Mouse (Mus musculus) liver, embryonic 12.5 days (tissue): ENCODE results near the gene Elk4. TPM values are rescaled to one million over a fixed set of nuclear protein-coding genes. Genes with fewer than 3 reads are reported as not detected.

Experiments
- ATAC-seq: fragments of 200-750 bp; cut with Nextera tagmentation; 2 replicates; pipeline ENCODE4 v1.8.0; 2017; ENCODE audit warnings: moderate number of reproducible peaks, mild to moderate bottlenecking, moderate library complexity
- H3K27ac ChIP-seq: fragments of 300-500 bp; sonication (generic); 2 replicates; pipeline ENCODE4 v1.5.1; 2016; ENCODE audit warnings: mild to moderate bottlenecking
- H3K27me3 ChIP-seq: fragments of 300-500 bp; sonication (generic); replicated peaks from 2 replicates; pipeline ENCODE4 v1.6.1; 2016; ENCODE audit warnings: mild to moderate bottlenecking, moderate library complexity
- H3K36me3 ChIP-seq: fragments of 300-500 bp; sonication (generic); 2 replicates; pipeline ENCODE4 v1.6.1; 2016; ENCODE audit warnings: mild to moderate bottlenecking, moderate library complexity
- H3K4me1 ChIP-seq: fragments of 300-500 bp; sonication (generic); 2 replicates; pipeline ENCODE4 v1.6.1; 2016
- H3K4me2 ChIP-seq: fragments of 300-500 bp; sonication (generic); 2 replicates; pipeline ENCODE4 v1.6.1; 2016; ENCODE audit warnings: mild to moderate bottlenecking, moderate library complexity
- H3K4me3 ChIP-seq: fragments of 300-500 bp; sonication (generic); 2 replicates; pipeline ENCODE4 v1.5.1; 2016; ENCODE audit warnings: mild to moderate bottlenecking, moderate library complexity
- H3K9ac ChIP-seq: fragments of 300-500 bp; sonication (generic); 2 replicates; pipeline ENCODE4 v1.6.1; 2016; ENCODE audit warnings: mild to moderate bottlenecking, moderate library complexity
- H3K9me3 ChIP-seq: fragments of 300-500 bp; sonication (generic); replicated peaks from 2 replicates; pipeline ENCODE4 v1.6.1; 2016; ENCODE audit warnings: mild to moderate bottlenecking, moderate library complexity
- WGBS: fragments of 180-500 bp; shearing (Covaris S2); methylation state at CpG from one replicate; pipeline ENCODE4 v1.1.7; 2016; ENCODE audit not compliant: insufficient replicate concordance; 5-methylcytosine and 5-hydroxymethylcytosine counted together
- polyA plus RNA-seq: library from polyadenylated mRNA; unstranded; fragments of >200 nt; fragmentation: Nextera tagmentation; extraction: Ambion mirVana; gene quantifications from 2 replicates; pipeline ENCODE4 v1.2.1, GENCODE M21; 2016

Elk4 gene
- 14.4 and 16.4 TPM in 2 replicates for polyA plus RNA-seq

DNA sequence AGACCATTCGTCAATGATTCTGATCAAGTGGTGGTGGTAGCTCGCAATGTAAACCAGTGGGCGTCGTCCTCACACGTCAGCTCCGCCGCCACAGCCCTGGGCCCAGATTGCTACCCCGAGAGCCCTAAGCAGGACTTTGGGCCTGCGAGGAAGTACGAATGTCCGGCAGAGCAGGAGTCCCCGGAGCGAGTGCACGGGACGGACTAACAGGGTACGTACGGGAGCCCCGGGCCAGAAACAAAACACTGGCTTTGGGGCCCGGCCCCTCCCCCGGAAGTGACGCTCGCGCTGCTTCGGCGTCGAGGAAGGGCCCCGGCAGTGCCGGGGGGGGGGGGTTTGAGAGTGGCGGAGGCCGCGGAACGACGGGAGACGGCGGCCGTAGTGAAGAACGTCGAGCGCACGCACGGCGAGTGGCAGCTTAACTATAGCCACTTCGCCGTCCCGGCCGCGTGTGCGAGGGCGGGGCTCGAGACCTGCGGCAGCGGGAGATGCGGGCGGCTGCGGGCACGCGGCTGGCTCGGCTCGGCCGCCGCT, at the start of gene Elk4:
Gene Elk4 (plus strand): TSS at position 326 of the 534 bp plus-strand sequence.
- Histone ChIP-seq H3K36me3 (no peaks in the 10 kb centered on the region), H3K9me3 (no peaks in the 10 kb centered on the region), H3K27me3 (no peaks in the 10 kb centered on the region), H3K27ac (peak within 1 kb of the TSS; percentile 98), H3K4me3 (peak within 1 kb of the TSS; percentile 89), H3K4me2 (peak within 1 kb of the TSS; percentile 88), H3K9ac (peak within 1 kb of the TSS; percentile 95), H3K4me1 (peaks cover 53% of the 10 kb centered on the region)
- peak; percentile 84 for ATAC-seq
- under 1% methylated on average over 53 of the region's 61 CpGs for WGBS

DNA sequence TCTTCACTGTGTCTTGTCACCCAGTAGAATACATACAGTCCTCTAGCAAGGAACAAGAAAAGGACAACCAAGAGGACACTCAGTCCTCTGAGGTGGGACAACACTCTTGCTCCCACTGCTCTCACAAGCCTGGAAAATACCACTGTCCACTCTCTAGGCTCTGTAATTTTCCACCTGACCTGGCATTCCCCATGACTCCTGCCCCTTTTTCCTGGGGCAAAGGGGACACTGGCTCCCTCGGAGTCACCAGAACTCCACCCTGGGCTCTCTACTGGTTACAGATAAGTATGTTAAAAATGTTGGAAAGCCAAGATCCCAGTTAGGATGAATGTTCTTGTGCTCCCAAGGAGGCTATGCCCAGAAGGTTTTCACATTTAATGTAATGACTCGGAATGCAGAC, 46.4 kb upstream of the Elk4 start:
- Histone ChIP-seq H3K4me2 (no peak overlapping the region), H3K27ac (no peak overlapping the region), H3K9ac (no peak overlapping the region), H3K36me3 (no peaks in the 10 kb centered on the region), H3K4me3 (no peak overlapping the region), H3K9me3 (no peaks in the 10 kb centered on the region), H3K4me1 (peaks cover 15% of the 10 kb centered on the region), H3K27me3 (peaks cover 78% of the 10 kb centered on the region)
- no peak for ATAC-seq
- WGBS = 55% methylated on average over 2 of the region's 2 CpGs

DNA sequence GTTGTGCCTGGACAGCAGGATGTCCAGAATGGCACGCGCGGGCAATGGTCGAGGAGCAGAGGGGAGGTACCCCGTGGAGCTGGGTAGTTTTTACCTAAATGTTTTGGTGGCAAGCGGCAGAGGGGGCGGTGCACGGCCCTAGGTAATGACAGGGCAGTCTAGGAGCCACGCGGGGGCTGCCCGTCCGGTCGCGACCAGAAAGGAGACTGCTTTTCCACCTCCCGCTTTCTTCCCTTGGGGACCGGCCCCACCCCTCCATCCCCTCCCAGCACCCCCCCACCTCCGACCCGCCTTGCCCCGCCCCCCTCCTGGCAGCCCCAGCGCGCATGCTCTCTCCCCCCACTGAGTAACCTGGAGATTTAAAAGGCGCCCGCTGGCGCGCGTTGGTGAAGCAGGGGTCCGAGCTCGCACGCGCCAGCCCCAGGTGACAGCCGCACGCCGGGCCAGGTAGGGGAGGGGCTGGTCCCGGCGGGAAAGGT, 44.8 kb upstream of the Elk4 start, which contains the start of gene Slc45a3:
Gene Slc45a3 (plus strand): TSS at position 362 of the 479 bp plus-strand sequence.
- peaks cover 84% of the 10 kb centered on the region for H3K27me3 ChIP-seq

DNA sequence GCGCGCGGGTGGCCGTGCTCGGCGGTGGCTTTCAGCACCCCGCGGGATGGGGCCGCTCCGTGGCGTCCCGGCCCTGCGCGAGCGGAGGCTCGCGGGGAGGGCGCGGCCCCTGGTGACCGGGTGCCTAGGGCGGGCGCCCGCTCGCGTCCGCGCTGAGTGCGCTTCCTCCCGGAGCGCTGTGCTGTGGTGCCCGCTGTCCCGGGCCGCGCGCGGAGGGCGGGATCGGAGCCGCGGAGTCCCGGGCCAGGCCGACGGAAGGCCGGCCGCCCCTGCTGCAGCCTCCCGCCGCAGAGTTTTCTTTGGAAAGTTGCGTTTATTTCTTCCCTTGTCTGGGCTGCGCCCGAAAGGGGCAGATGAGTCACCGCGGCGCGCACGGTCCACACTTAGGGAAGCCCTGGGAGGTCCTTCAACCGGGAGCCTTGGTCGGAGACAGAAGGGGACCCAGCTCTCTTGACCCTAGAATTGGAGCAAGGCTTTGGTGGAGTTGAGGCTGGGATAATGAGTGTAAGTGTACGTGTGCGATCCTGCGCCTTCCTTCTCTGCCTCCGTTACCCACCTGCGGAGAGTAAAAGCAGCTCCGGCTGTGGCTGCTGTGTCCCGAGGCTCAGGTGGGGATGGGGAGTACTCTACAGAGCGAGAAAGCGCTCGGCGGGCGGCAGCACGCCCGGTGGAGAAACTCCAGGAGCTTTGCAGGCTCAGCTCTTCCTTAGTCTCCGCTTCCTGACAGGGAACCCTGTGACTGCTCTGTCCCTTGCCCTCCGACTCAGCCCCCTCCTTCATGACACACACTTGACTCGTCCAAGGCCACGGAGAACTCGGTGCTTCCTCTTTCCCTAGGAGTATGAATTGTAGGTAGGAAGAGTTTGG, 44.1 kb upstream of the Elk4 start:
- 4% methylated on average over 76 of the region's 76 CpGs for WGBS
- Histone ChIP-seq H3K4me1 (peaks cover 15% of the 10 kb centered on the region), H3K4me2 (peak overlapping the region; percentile 85), H3K27me3 (peaks cover 84% of the 10 kb centered on the region), H3K27ac (no peak overlapping the region), H3K9ac (peak overlapping the region; percentile 59), H3K9me3 (no peaks in the 10 kb centered on the region), H3K36me3 (no peaks in the 10 kb centered on the region), H3K4me3 (peak overlapping the region; percentile 63)
- peak; percentile 48 for ATAC-seq

More for the DNA sequence above, 44.8 kb upstream of the Elk4 start, which contains the start of gene Slc45a3:
- no peak within 1 kb of the TSS for H3K27ac ChIP-seq
- H3K4me1 ChIP-seq = peaks cover 15% of the 10 kb centered on the region
- H3K9ac ChIP-seq = peak within 1 kb of the TSS; percentile 59
- H3K36me3 ChIP-seq = no peaks in the 10 kb centered on the region
- ATAC-seq = peak; percentile 24
- peak within 1 kb of the TSS; percentile 63 for H3K4me3 ChIP-seq
- H3K4me2 ChIP-seq = peak within 1 kb of the TSS; percentile 85
- WGBS = 1% methylated on average over 28 of the region's 35 CpGs
- H3K9me3 ChIP-seq = no peaks in the 10 kb centered on the region

DNA sequence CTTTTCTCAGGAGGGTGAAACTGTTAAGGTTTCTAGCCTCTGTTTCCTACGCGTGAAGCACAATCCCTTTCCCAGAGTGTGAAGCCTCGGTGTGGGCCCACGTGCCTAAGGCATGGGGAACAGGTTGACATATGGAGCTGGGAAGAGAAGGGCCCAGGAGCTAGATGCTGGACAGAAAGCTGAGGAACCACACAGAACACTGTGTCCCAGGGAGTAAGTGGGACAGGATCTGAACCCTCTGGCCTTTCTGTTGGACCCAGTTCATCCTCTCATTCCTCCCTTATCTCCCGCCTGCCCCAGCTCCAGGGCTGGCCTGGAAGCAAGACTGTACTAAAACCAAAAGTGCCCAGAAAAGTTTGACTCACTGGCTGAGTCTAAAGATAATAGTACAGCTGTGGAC, 43.3 kb upstream of the Elk4 start:
- Histone ChIP-seq H3K4me1 (peaks cover 15% of the 10 kb centered on the region), H3K27me3 (peaks cover 90% of the 10 kb centered on the region), H3K27ac (no peak overlapping the region), H3K9me3 (no peaks in the 10 kb centered on the region), H3K9ac (no peak overlapping the region), H3K4me2 (peak overlapping the region; percentile 85), H3K36me3 (no peaks in the 10 kb centered on the region), H3K4me3 (peak overlapping the region; percentile 63; the same call in 1 of the 2 replicates)
- WGBS = 21% methylated on average over 5 of the region's 5 CpGs
- no peak for ATAC-seq

DNA sequence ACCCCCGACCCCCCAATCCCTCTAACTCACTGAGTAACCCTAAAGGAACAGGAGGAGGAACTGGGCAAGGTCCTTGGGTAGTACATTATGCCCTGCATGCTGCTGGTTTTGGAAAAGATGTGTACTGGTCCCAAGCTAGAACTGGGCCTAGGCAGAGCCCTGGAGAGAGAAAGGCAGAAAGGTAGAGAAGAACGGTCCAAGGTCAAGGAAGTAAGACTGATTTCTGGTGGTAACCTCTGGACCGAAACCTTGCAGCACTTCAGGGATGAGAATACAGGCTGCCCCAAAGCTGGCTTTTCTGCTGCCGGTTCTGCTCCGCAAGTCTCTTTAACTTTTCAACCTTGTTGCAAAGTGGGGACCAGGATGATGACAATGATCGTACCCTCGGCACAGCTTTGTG, 42.8 kb upstream of the Elk4 start:
- no peak for ATAC-seq
- Histone ChIP-seq H3K9ac (no peak overlapping the region), H3K27me3 (peaks cover 92% of the 10 kb centered on the region), H3K4me3 (no peak overlapping the region), H3K4me2 (no peak overlapping the region), H3K4me1 (peaks cover 15% of the 10 kb centered on the region), H3K27ac (no peak overlapping the region), H3K36me3 (no peaks in the 10 kb centered on the region), H3K9me3 (no peaks in the 10 kb centered on the region)
- 52% methylated on average over 7 of the region's 7 CpGs for WGBS

DNA sequence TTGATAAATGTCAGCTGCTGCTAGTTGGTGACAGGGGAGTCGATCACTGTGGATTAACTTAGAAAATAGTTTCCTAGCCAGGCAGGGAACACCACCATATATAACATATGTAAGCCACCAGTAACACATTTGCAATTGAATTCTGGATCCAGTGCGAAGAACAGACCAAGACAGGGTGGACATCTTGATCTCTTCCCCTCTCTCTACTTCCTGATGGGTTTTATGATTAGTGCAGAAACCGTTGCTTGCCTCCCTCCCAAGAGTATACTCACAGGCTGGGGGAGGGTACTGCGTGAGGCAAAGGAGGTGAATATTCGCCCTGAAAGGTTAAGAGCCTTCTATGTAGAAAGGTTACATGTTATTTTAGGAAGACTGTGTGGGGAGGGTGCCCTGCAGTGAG, 41.6 kb upstream of the Elk4 start:
- WGBS = 20% methylated on average over 5 of the region's 5 CpGs
- H3K9me3 ChIP-seq = no peaks in the 10 kb centered on the region
- H3K4me2 ChIP-seq = no peak overlapping the region
- H3K4me1 ChIP-seq = peaks cover 27% of the 10 kb centered on the region
- H3K36me3 ChIP-seq = no peaks in the 10 kb centered on the region
- no peak overlapping the region for H3K27ac ChIP-seq
- H3K27me3 ChIP-seq = peaks cover 88% of the 10 kb centered on the region
- H3K4me3 ChIP-seq = no peak overlapping the region
- ATAC-seq = no peak
- no peak overlapping the region for H3K9ac ChIP-seq

DNA sequence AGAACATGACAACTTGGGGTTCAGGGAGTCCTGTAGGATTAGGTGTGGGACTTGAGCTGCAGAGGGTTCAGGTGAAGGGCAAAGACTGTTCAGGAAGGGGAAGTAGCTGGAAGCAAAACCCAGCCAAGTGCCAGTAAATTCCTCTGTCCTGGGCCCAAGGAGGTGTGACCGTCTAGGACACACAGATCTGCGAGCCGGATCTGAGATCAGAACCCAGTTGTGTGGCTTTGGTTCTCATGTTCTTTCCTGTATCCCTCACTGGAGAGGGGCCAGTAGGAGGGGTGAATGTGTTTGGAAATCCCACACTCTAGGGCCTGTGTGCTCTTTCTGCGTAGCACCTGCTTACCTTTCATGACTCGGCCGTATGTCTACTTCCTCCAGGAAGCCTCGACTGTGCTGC, 40.1 kb upstream of the Elk4 start:
- Histone ChIP-seq H3K4me1 (peaks cover 42% of the 10 kb centered on the region), H3K36me3 (no peaks in the 10 kb centered on the region), H3K9me3 (no peaks in the 10 kb centered on the region), H3K4me2 (no peak overlapping the region), H3K9ac (no peak overlapping the region), H3K27ac (no peak overlapping the region), H3K4me3 (no peak overlapping the region), H3K27me3 (peaks cover 79% of the 10 kb centered on the region)
- no peak for ATAC-seq
- WGBS = 54% methylated on average over 7 of the region's 7 CpGs

DNA sequence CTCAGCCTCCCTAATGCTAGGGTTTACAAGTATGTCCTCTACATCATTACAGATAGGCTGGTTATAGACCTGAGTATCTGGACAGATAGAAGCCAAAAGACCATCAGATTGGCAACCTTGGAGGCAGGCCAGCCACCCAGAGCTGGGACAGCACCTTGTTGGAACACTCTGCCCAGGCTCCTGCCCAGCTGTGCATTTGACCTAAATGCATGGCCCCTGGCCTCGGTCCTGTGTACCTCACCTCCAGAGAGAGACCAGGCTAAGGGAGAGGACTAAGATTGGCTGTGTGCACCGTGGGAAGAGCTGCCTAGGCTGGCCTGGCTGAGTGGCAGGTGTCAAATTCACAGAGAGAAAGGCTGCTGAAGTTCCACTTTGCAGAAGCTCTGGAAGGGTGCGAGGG, 38.9 kb upstream of the Elk4 start:
- Histone ChIP-seq H3K9ac (no peak overlapping the region), H3K4me3 (no peak overlapping the region), H3K4me2 (no peak overlapping the region), H3K27ac (no peak overlapping the region), H3K9me3 (no peaks in the 10 kb centered on the region), H3K27me3 (peaks cover 68% of the 10 kb centered on the region), H3K4me1 (peaks cover 45% of the 10 kb centered on the region), H3K36me3 (no peaks in the 10 kb centered on the region)
- WGBS = 42% methylated on average over 3 of the region's 3 CpGs
- no peak for ATAC-seq

DNA sequence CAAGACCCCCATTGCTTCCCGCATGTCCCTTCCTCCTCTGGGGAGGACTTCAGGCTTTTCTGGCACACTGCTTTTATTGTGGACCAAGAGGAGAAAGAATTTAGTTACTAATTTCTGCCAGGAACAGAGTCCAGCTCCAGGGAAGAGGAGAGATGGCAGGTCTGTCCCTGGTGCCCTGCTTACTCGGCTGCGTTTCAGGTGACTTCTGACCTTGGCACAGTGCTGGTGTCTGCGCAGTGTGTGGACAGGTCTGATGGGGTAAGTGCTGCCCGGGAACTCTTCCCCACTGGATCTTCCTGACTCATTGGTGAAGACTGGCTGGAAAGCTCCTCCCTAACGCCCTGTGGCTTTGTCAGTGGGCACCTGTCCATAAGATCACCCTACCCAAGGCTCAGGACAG, 38.4 kb upstream of the Elk4 start:
- Histone ChIP-seq H3K27ac (no peak overlapping the region), H3K4me2 (no peak overlapping the region), H3K9ac (no peak overlapping the region), H3K9me3 (no peaks in the 10 kb centered on the region), H3K27me3 (peaks cover 64% of the 10 kb centered on the region), H3K4me3 (no peak overlapping the region), H3K36me3 (no peaks in the 10 kb centered on the region), H3K4me1 (peaks cover 45% of the 10 kb centered on the region)
- WGBS = 70% methylated on average over 6 of the region's 6 CpGs
- no peak for ATAC-seq

DNA sequence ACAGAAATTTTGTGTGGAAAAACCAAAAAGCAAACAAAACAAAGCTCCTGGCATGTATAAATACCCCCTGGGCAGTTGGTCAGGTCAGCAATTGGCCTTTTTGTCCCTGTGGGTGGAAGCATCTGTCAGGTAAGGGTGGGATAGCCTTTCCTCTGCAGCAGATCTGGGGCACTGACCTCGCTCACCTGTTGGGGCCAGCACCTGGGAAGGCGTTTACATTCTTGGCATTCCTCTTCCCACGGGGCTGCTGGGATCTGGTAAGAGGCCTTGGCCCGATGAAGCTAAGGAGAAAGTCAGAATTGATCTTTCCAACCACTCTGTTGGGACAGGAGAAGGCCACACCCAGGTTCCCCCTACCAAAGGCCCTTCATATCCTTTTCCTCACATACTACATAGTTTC, 37.6 kb upstream of the Elk4 start:
- no peaks in the 10 kb centered on the region for H3K9me3 ChIP-seq
- H3K27me3 ChIP-seq = peaks cover 59% of the 10 kb centered on the region
- H3K4me1 ChIP-seq = peaks cover 51% of the 10 kb centered on the region
- no peak overlapping the region for H3K4me3 ChIP-seq
- no peak overlapping the region for H3K27ac ChIP-seq
- H3K9ac ChIP-seq = no peak overlapping the region
- H3K36me3 ChIP-seq = no peaks in the 10 kb centered on the region
- 45% methylated on average over 4 of the region's 4 CpGs for WGBS
- no peak overlapping the region for H3K4me2 ChIP-seq
- no peak for ATAC-seq

DNA sequence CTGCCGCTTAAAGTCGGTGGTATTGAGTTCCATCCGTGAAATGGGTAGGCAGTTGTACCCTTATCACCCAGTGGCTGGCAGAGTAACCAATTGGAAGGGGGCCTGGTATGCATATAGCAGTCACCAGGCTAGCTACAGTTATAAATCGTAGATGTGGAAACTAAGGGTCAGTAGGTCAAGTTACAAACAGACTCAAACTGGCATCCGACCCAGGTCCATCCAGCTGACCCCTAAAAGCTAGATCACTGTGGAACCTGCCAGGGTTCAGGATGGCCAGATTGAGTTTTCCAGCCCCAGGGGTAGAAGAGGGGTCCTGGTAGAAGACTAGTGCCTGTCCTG, 37.1 kb upstream of the Elk4 start:
- H3K4me1 ChIP-seq = peaks cover 54% of the 10 kb centered on the region
- H3K9ac ChIP-seq = no peak overlapping the region
- 52% methylated on average over 5 of the region's 5 CpGs for WGBS
- H3K36me3 ChIP-seq = no peaks in the 10 kb centered on the region
- H3K27ac ChIP-seq = no peak overlapping the region
- 0 out of 2 replicates have a peak overlapping the region, but pooled peaks have one; percentile 45 for H3K4me2 ChIP-seq
- H3K9me3 ChIP-seq = no peaks in the 10 kb centered on the region
- peaks cover 56% of the 10 kb centered on the region for H3K27me3 ChIP-seq
- ATAC-seq = no peak
- no peak overlapping the region for H3K4me3 ChIP-seq
